19 mouse cellular contexts compared by ENCODE assay signal in genomic region chr16:97591512-97591911, GRCm38 (mm10). TPM values are rescaled to one million over a fixed set of nuclear protein-coding genes. Genes with fewer than 3 reads are reported as not detected.
DNase-seq lines count a peak whose midpoint lies in the region; ATAC-seq and TF ChIP-seq lines count a peak whose summit lies in the region.
"Had no signal": no experiment of that assay in that cellular context is flagged by ENCODE, and none has a peak within 500 bp of the region (broad histone marks: within the 10 kb centered on the region; RNA-seq: fewer than 3 reads in every experiment).

No protein-coding gene starts in this region.

- WGBS in intestine, embryonic 15.5 days, result 78% methylated on average over 2 of the region's 2 CpGs
- 73% methylated on average over 2 of the region's 2 CpGs for WGBS in intestine, postnatal 0 days
- 75% methylated on average over 2 of the region's 2 CpGs for WGBS in stomach, postnatal 0 days

- H3K9ac ChIP-seq in intestine, embryonic 15.5 days, result no peak overlapping the region
- H3K9ac ChIP-seq in intestine, postnatal 0 days (ENCODE audit: low read depth, low read length), result no peak overlapping the region
- no peak overlapping the region for H3K9ac ChIP-seq in stomach, postnatal 0 days (ENCODE audit: low read length)
- H3K9ac ChIP-seq: forebrain, embryonic 13.5 days; forebrain, postnatal 0 days; heart, embryonic 13.5 days had no signal

- no peaks in the 10 kb centered on the region for H3K4me1 ChIP-seq in intestine, embryonic 15.5 days (replicated peaks)
- H3K4me1 ChIP-seq in intestine, postnatal 0 days (replicated peaks; ENCODE audit: control insufficient read depth, insufficient read depth, low read length), result 0 out of 2 replicates have a peak, but pooled peaks cover 5% of the 10 kb centered on the region
- H3K4me1 ChIP-seq in stomach, postnatal 0 days (replicated peaks; ENCODE audit: control insufficient read depth, insufficient read depth), result no peaks in the 10 kb centered on the region
- H3K4me1 ChIP-seq: embryonic facial prominence, embryonic 10.5 days; forebrain, embryonic 13.5 days; heart, embryonic 13.5 days had no signal

- H3K27me3 ChIP-seq in intestine, embryonic 15.5 days (replicated peaks), result no peaks in the 10 kb centered on the region
- no peaks in the 10 kb centered on the region for H3K27me3 ChIP-seq in intestine, postnatal 0 days (replicated peaks; ENCODE audit: control insufficient read depth, insufficient read depth, low read length)
- H3K27me3 ChIP-seq in stomach, postnatal 0 days (ENCODE audit: control insufficient read depth, insufficient read depth, low read length), result no peaks in the 10 kb centered on the region
- H3K27me3 ChIP-seq: CH12.LX; forebrain, embryonic 13.5 days; heart, embryonic 13.5 days; Patski had no signal

- peak; percentile 29; the same call in 1 of the 2 replicates for ATAC-seq in intestine, embryonic 15.5 days
- 0 out of 2 replicates have a peak, but pooled peaks have one; percentile 11 for ATAC-seq in intestine, postnatal 0 days
- no peak for ATAC-seq in stomach, postnatal 0 days (ENCODE audit: low FRiP score, low TSS enrichment)
- ATAC-seq: forebrain, embryonic 13.5 days; forebrain, postnatal 0 days; Patski had no signal

- no peaks in the 10 kb centered on the region for H3K36me3 ChIP-seq in intestine, embryonic 15.5 days
- 0 out of 2 replicates have a peak, but pooled peaks cover 3% of the 10 kb centered on the region for H3K36me3 ChIP-seq in intestine, postnatal 0 days (ENCODE audit: control insufficient read depth, insufficient read depth)
- no peaks in the 10 kb centered on the region for H3K36me3 ChIP-seq in stomach, postnatal 0 days (ENCODE audit: control insufficient read depth, insufficient read depth, low read length)
- H3K36me3 ChIP-seq: embryonic facial prominence, embryonic 10.5 days; heart, embryonic 13.5 days had no signal

- peak; percentile 41 to 67 for DNase-seq in kidney, adult 8-10 months
- no peak for DNase-seq in kidney, postnatal 4 days
- no peak for DNase-seq in stomach, postnatal 0 days (ENCODE audit: low spot score)
- DNase-seq in yolk sac, embryonic 10.5 days (ENCODE audit: low spot score), result no peak
- DNase-seq: adrenal gland, adult 2 months; adrenal gland, postnatal 25 days; cerebellum, adult 18-20 months; cerebellum, adult 9-11 months; forebrain, postnatal 0 days; gastrocnemius, adult 2 months; gastrocnemius, postnatal 25 days; heart, postnatal 36 days had no signal

- H3K4me3 ChIP-seq in intestine, embryonic 15.5 days (replicated peaks), result no peak overlapping the region
- H3K4me3 ChIP-seq in intestine, postnatal 0 days (ENCODE audit: low read depth, low read length), result no peak overlapping the region
- H3K4me3 ChIP-seq in stomach, postnatal 0 days (ENCODE audit: low read depth, low read length), result no peak overlapping the region
- H3K4me3 ChIP-seq: embryonic facial prominence, embryonic 10.5 days; forebrain, embryonic 13.5 days; gastrocnemius, adult 2 months; heart, embryonic 13.5 days had no signal

- TF ChIP-seq EP300 in stomach, postnatal 0 days (optimal IDR thresholded peaks at IDR 0.05), result no peak

- H3K9me3 ChIP-seq in intestine, embryonic 15.5 days, result no peaks in the 10 kb centered on the region
- H3K9me3 ChIP-seq in intestine, postnatal 0 days (ENCODE audit: control insufficient read depth), result no peaks in the 10 kb centered on the region
- H3K9me3 ChIP-seq in stomach, postnatal 0 days (ENCODE audit: control insufficient read depth, low read length), result no peaks in the 10 kb centered on the region
- H3K9me3 ChIP-seq: embryonic facial prominence, embryonic 10.5 days; forebrain, embryonic 13.5 days; heart, embryonic 13.5 days had no signal

- H3K4me2 ChIP-seq in intestine, embryonic 15.5 days (replicated peaks), result no peak overlapping the region
- H3K4me2 ChIP-seq in intestine, postnatal 0 days (replicated peaks; ENCODE audit: low read depth), result no peak overlapping the region
- no peak overlapping the region for H3K4me2 ChIP-seq in stomach, postnatal 0 days (replicated peaks; ENCODE audit: low read depth)
- H3K4me2 ChIP-seq: forebrain, embryonic 13.5 days; heart, embryonic 13.5 days had no signal

- TF ChIP-seq CTCF in intestine, postnatal 0 days (IDR thresholded peaks at IDR 0.05; ENCODE audit: low read depth), result no peak
- no peak for TF ChIP-seq CTCF in stomach, postnatal 0 days (IDR thresholded peaks at IDR 0.05; ENCODE audit: low read depth)

- H3K27ac ChIP-seq in intestine, embryonic 15.5 days, result no peak overlapping the region
- no peak overlapping the region for H3K27ac ChIP-seq in intestine, postnatal 0 days (ENCODE audit: low read depth, low read length)
- peak overlapping the region; percentile 45; the same call in 1 of the 2 replicates for H3K27ac ChIP-seq in stomach, postnatal 0 days (replicated peaks)
- H3K27ac ChIP-seq: embryonic facial prominence, embryonic 10.5 days; forebrain, embryonic 13.5 days; gastrocnemius, adult 2 months; heart, embryonic 13.5 days had no signal

RNA-seq across cellular contexts. Expression of gene Tmprss2, which starts 19.5 kb away (rescaled TPM):
- polyA plus RNA-seq in intestine, embryonic 15.5 days (2015; fragmentation: Nextera tagmentation; extraction: Ambion mirVana), result 26.0 and 28.9 TPM in 2 replicates
- polyA plus RNA-seq in intestine, postnatal 0 days (2015; fragmentation: Nextera tagmentation; extraction: Ambion mirVana), result 18.3 and 22.1 TPM in 2 replicates
- polyA plus RNA-seq in stomach, postnatal 0 days (2015; fragmentation: Nextera tagmentation; extraction: Ambion mirVana), result 59.1 and 62.1 TPM in 2 replicates
- polyA plus RNA-seq: forebrain, embryonic 13.5 days had no signal

Comparison
In these comparisons a context has a peak if more than half of its experiments do, and no peak if none do; other contexts are left out.
1. DNase-seq: peak in kidney, adult 8-10 months (2 of 2); none in kidney, postnatal 4 days (0 of 2), stomach, postnatal 0 days (single experiment) and yolk sac, embryonic 10.5 days (single experiment).